Mouse (Mus musculus) left cerebral cortex, adult 11 months (tissue): ENCODE data around the gene Gm11563.
"Not testable (repeated sequence)": the region's sequence is repeated elsewhere in the genome, so short reads cannot be mapped to it uniquely, and the experiment has no call there.

Source experiments
- DNase-seq: peaks from one replicate; pipeline ENCODE4 v3.0.0; 2022; ENCODE audit warnings: low spot score

The Gm11563 gene

GRCm38 (mm10) chr11:99658467-99659010, at the start of gene Gm11563:
Gene Gm11563 (minus strand): TSS chr11:99658960.
- DNase-seq, result not testable (repeated sequence)

GRCm38 (mm10) chr11:99690463-99690862, 31.7 kb upstream of the Gm11563 start, which contains the start of gene Gm14190:
Gene Gm14190 (minus strand): TSS chr11:99690740.
- DNase-seq, result no peak

GRCm38 (mm10) chr11:99685235-99685634, 26.5 kb upstream of the Gm11563 start:
- not testable (repeated sequence) for DNase-seq

GRCm38 (mm10) chr11:99683481-99683880, 24.7 kb upstream of the Gm11563 start:
- no peak for DNase-seq

- DNase-seq, result no peak
Measured at GRCm38 (mm10) chr11:99665860-99666259, 7.1 kb upstream of the Gm11563 start, which contains the start of gene Krtap4-6. Gene Krtap4-6 (minus strand): TSS chr11:99665960.

GRCm38 (mm10) chr11:99662802-99663201, 4.0 kb upstream of the Gm11563 start:
- DNase-seq, result no peak

- DNase-seq, result no peak
Measured at GRCm38 (mm10) chr11:99659256-99659655, 496 bp upstream of the Gm11563 start.

GRCm38 (mm10) chr11:99657051-99657450, 1.7 kb downstream of the Gm11563 start:
- no peak for DNase-seq

GRCm38 (mm10) chr11:99650136-99650535, 8.6 kb downstream of the Gm11563 start, which contains the start of gene Gm11555:
Gene Gm11555 (minus strand): TSS chr11:99650236.
- DNase-seq, result no peak

- DNase-seq, result no peak
Measured at GRCm38 (mm10) chr11:99646444-99646843, 12.3 kb downstream of the Gm11563 start.

GRCm38 (mm10) chr11:99644351-99644750, 14.4 kb downstream of the Gm11563 start:
- DNase-seq, result no peak

- not testable (repeated sequence) for DNase-seq
Measured at GRCm38 (mm10) chr11:99643635-99644139, 15.1 kb downstream of the Gm11563 start, which contains the start of gene Krtap4-7. Gene Krtap4-7 (minus strand): TSS chr11:99644089.

GRCm38 (mm10) chr11:99640926-99641325, 17.8 kb downstream of the Gm11563 start:
- no peak for DNase-seq

- DNase-seq, result peak; percentile 26
Measured at GRCm38 (mm10) chr11:99637086-99637485, 21.7 kb downstream of the Gm11563 start.

- no peak for DNase-seq
Measured at GRCm38 (mm10) chr11:99634653-99635134, 24.1 kb downstream of the Gm11563 start, which contains the start of gene Krtap4-2. Gene Krtap4-2 (minus strand): TSS chr11:99635084.

GRCm38 (mm10) chr11:99633293-99633692, 25.5 kb downstream of the Gm11563 start:
- no peak for DNase-seq

GRCm38 (mm10) chr11:99630890-99631289, 27.9 kb downstream of the Gm11563 start:
- no peak for DNase-seq

- no peak for DNase-seq
Measured at GRCm38 (mm10) chr11:99628138-99628537, 30.6 kb downstream of the Gm11563 start, which contains the start of gene Krtap4-1. Gene Krtap4-1 (minus strand): TSS chr11:99628238.

GRCm38 (mm10) chr11:99620335-99620734, 38.4 kb downstream of the Gm11563 start, which contains the start of gene Gm11562:
Gene Gm11562 (minus strand): TSS chr11:99620435.
- DNase-seq, result no peak

- no peak for DNase-seq
Measured at GRCm38 (mm10) chr11:99614796-99615363, 43.9 kb downstream of the Gm11563 start, which contains the start of gene Krtap2-4. Gene Krtap2-4 (minus strand): TSS chr11:99614846.

GRCm38 (mm10) chr11:99610089-99610488, 48.7 kb downstream of the Gm11563 start, which contains the start of gene Gm11937:
Gene Gm11937 (minus strand): TSS chr11:99610189.
- not testable (repeated sequence) for DNase-seq

- DNase-seq, result peak; percentile 15
Measured at GRCm38 (mm10) chr11:99609126-99609525, 49.6 kb downstream of the Gm11563 start.
